Mouse (Mus musculus) lung, embryonic 14.5 days (tissue): ENCODE results near the gene Adh4. TPM values are rescaled to one million over a fixed set of nuclear protein-coding genes. Genes with fewer than 3 reads are reported as not detected.
"Not testable (repeated sequence)": the region's sequence is repeated elsewhere in the genome, so short reads cannot be mapped to it uniquely, and the experiment has no call there.

Source experiments
- ATAC-seq: fragments of 200-750 bp; cut with Nextera tagmentation; 2 replicates; pipeline ENCODE4 v1.8.0; 2017; ENCODE audit warnings: mild to moderate bottlenecking, moderate TSS enrichment, moderate library complexity; ENCODE audit not compliant: insufficient read depth
- DNase-seq: peaks from one replicate; pipeline ENCODE4 v3.0.0-alpha.2; 2015
- H3K27ac ChIP-seq: fragments of 300-500 bp; sonication (generic); 2 replicates; pipeline ENCODE4 v1.5.1; 2014; ENCODE audit warnings: low read depth, mild to moderate bottlenecking, moderate library complexity
- H3K27me3 ChIP-seq: fragments of 300-500 bp; sonication (generic); 2 replicates; pipeline ENCODE4 v1.6.1; 2014; ENCODE audit warnings: low read length, control low read depth; ENCODE audit not compliant: insufficient read depth
- H3K36me3 ChIP-seq: fragments of 300-500 bp; sonication (generic); 2 replicates; pipeline ENCODE4 v1.6.1; 2014; ENCODE audit warnings: control low read depth; ENCODE audit not compliant: insufficient read depth
- H3K4me1 ChIP-seq: fragments of 300-500 bp; sonication (generic); 2 replicates; pipeline ENCODE4 v1.6.1; 2014; ENCODE audit warnings: antibody characterized with exemption, control low read depth; ENCODE audit not compliant: insufficient read depth
- H3K4me2 ChIP-seq: fragments of 300-500 bp; sonication (generic); 2 replicates; pipeline ENCODE4 v1.6.1; 2014; ENCODE audit warnings: mild to moderate bottlenecking
- H3K4me3 ChIP-seq: fragments of 300-500 bp; sonication (generic); 2 replicates; pipeline ENCODE4 v1.5.1; 2014; ENCODE audit warnings: low read depth, low read length
- H3K9ac ChIP-seq: fragments of 300-500 bp; sonication (generic); 2 replicates; pipeline ENCODE4 v1.6.1; 2014
- H3K9me3 ChIP-seq: fragments of 300-500 bp; sonication (generic); 2 replicates; pipeline ENCODE4 v1.6.1; 2016; ENCODE audit warnings: low read depth, low read length, control low read depth
- CTCF ChIP-seq: IDR thresholded peaks from 2 replicates; pipeline ENCODE4 v1.5.1; 2016; ENCODE audit warnings: antibody characterized with exemption, low read depth
- WGBS: fragments of 180-500 bp; shearing (Covaris S2); extraction: QIAGEN DNeasy Blood & Tissue Kit; methylation state at CpG from one replicate; pipeline ENCODE4 v1.1.7; 2014; 5-methylcytosine and 5-hydroxymethylcytosine counted together
- polyA plus RNA-seq: library from polyadenylated mRNA; unstranded; fragments of >200 nt; fragmentation: Nextera tagmentation; extraction: Ambion mirVana; gene quantifications from 2 replicates; pipeline ENCODE4 v1.2.1, GENCODE M21; 2014

Adh4 gene
- polyA plus RNA-seq: not detected in 2 replicates

GRCm38 (mm10) chr3:138415121-138415690, at the start of gene Adh4:
Adh4 (plus strand) TSS chr3:138415466.
- H3K27ac ChIP-seq: no peak within 1 kb of the TSS
- no peaks in the 10 kb centered on the region for H3K4me1 ChIP-seq
- ATAC-seq (no peak), DNase-seq (no peak)
- 69% methylated on average over 6 of the region's 6 CpGs for WGBS
- H3K9me3 ChIP-seq: no peaks in the 10 kb centered on the region
- no peak within 1 kb of the TSS for H3K4me3 ChIP-seq
- no peak for TF ChIP-seq CTCF
- H3K36me3 ChIP-seq: no peaks in the 10 kb centered on the region
- H3K9ac ChIP-seq: no peak within 1 kb of the TSS
- no peak within 1 kb of the TSS for H3K4me2 ChIP-seq
- no peaks in the 10 kb centered on the region for H3K27me3 ChIP-seq

GRCm38 (mm10) chr3:138366181-138366580, 49.1 kb upstream of the Adh4 start:
- Histone ChIP-seq H3K9ac (no peak overlapping the region), H3K27me3 (no peaks in the 10 kb centered on the region), H3K4me3 (no peak overlapping the region), H3K9me3 (no peaks in the 10 kb centered on the region), H3K4me2 (no peak overlapping the region), H3K4me1 (no peaks in the 10 kb centered on the region), H3K36me3 (no peaks in the 10 kb centered on the region), H3K27ac (no peak overlapping the region)
- no peak for ATAC-seq
- 88% methylated on average over 2 of the region's 2 CpGs for WGBS
- no peak for DNase-seq
- no peak for TF ChIP-seq CTCF

GRCm38 (mm10) chr3:138369546-138369945, 45.7 kb upstream of the Adh4 start:
- TF ChIP-seq CTCF: no peak
- DNase-seq (no peak), ATAC-seq (no peak)
- 73% methylated on average over 1 of the region's 1 CpGs for WGBS
- H3K4me3 ChIP-seq: no peak overlapping the region
- H3K27me3 ChIP-seq: no peaks in the 10 kb centered on the region
- H3K4me1 ChIP-seq: no peaks in the 10 kb centered on the region
- no peak overlapping the region for H3K4me2 ChIP-seq
- H3K27ac ChIP-seq: no peak overlapping the region
- H3K9ac ChIP-seq: no peak overlapping the region
- H3K9me3 ChIP-seq: no peaks in the 10 kb centered on the region
- H3K36me3 ChIP-seq: no peaks in the 10 kb centered on the region

GRCm38 (mm10) chr3:138370289-138370688, 45.0 kb upstream of the Adh4 start:
- not testable (repeated sequence) for H3K4me2 ChIP-seq, H3K27ac ChIP-seq, DNase-seq, ATAC-seq, H3K9ac ChIP-seq, H3K4me3 ChIP-seq, H3K9me3 ChIP-seq, H3K36me3 ChIP-seq, H3K4me1 ChIP-seq, H3K27me3 ChIP-seq
- WGBS: 52% methylated on average over 4 of the region's 4 CpGs

GRCm38 (mm10) chr3:138373920-138374319, 41.3 kb upstream of the Adh4 start:
- no peak for TF ChIP-seq CTCF
- no peaks in the 10 kb centered on the region for H3K27me3 ChIP-seq
- DNase-seq (no peak), ATAC-seq (no peak)
- H3K36me3 ChIP-seq: no peaks in the 10 kb centered on the region
- H3K9ac ChIP-seq: no peak overlapping the region
- H3K4me3 ChIP-seq: no peak overlapping the region
- no peak overlapping the region for H3K27ac ChIP-seq
- no peak overlapping the region for H3K4me2 ChIP-seq
- H3K4me1 ChIP-seq: no peaks in the 10 kb centered on the region
- WGBS: 55% methylated on average over 4 of the region's 4 CpGs
- H3K9me3 ChIP-seq: no peaks in the 10 kb centered on the region

- Histone ChIP-seq H3K9me3 (no peaks in the 10 kb centered on the region), H3K4me3 (no peak overlapping the region), H3K4me2 (no peak overlapping the region), H3K27me3 (no peaks in the 10 kb centered on the region), H3K4me1 (no peaks in the 10 kb centered on the region), H3K27ac (no peak overlapping the region), H3K9ac (no peak overlapping the region), H3K36me3 (no peaks in the 10 kb centered on the region)
- no peak for TF ChIP-seq CTCF
- WGBS: 77% methylated on average over 2 of the region's 2 CpGs
- ATAC-seq (no peak), DNase-seq (no peak)
Measured at GRCm38 (mm10) chr3:138375148-138375547, 40.1 kb upstream of the Adh4 start.

- Histone ChIP-seq H3K4me1 (no peaks in the 10 kb centered on the region), H3K9ac (no peak overlapping the region), H3K4me2 (no peak overlapping the region), H3K4me3 (no peak overlapping the region), H3K36me3 (no peaks in the 10 kb centered on the region), H3K27ac (peak overlapping the region; percentile 42; the same call in 1 of the 2 replicates), H3K27me3 (no peaks in the 10 kb centered on the region), H3K9me3 (no peaks in the 10 kb centered on the region)
- ATAC-seq: peak; percentile 98
- peak; percentile 98 for DNase-seq
- 9% methylated on average over 3 of the region's 3 CpGs for WGBS
- no peak for TF ChIP-seq CTCF
Measured at GRCm38 (mm10) chr3:138381133-138381532, 34.1 kb upstream of the Adh4 start.

- no peaks in the 10 kb centered on the region for H3K9me3 ChIP-seq
- no peak for TF ChIP-seq CTCF
- H3K4me3 ChIP-seq: no peak overlapping the region
- H3K27me3 ChIP-seq: no peaks in the 10 kb centered on the region
- H3K9ac ChIP-seq: no peak overlapping the region
- H3K36me3 ChIP-seq: no peaks in the 10 kb centered on the region
- no peak overlapping the region for H3K4me2 ChIP-seq
- ATAC-seq: no peak
- 81% methylated on average over 6 of the region's 6 CpGs for WGBS
- DNase-seq: no peak
- no peak overlapping the region for H3K27ac ChIP-seq
- H3K4me1 ChIP-seq: no peaks in the 10 kb centered on the region
Measured at GRCm38 (mm10) chr3:138387155-138387554, 28.1 kb upstream of the Adh4 start.
